Mouse (Mus musculus) splenic B cell, adult 2 months (primary cell): ENCODE data around the gene Txlna.

Experiments used
- DNase-seq: peaks from one replicate; pipeline ENCODE4 v3.0.0-alpha.2; 2011; ENCODE audit warnings: low read depth, low spot score
- H3K27me3 ChIP-seq: 2 replicates; pipeline ENCODE4 v1.6.1; 2012; ENCODE audit warnings: mild to moderate bottlenecking, low read length, moderate library complexity, mixed read lengths; ENCODE audit not compliant: control insufficient read depth, poor library complexity, insufficient read depth, severe bottlenecking
- H3K36me3 ChIP-seq: 2 replicates; pipeline ENCODE4 v1.6.1; 2012; ENCODE audit warnings: mild to moderate bottlenecking, low read length, moderate library complexity, mixed read lengths; ENCODE audit not compliant: control insufficient read depth, poor library complexity, insufficient read depth, severe bottlenecking

Gene Txlna

GRCm38 (mm10) chr4:129640101-129640637, 696 bp downstream of the Txlna start:
- DNase-seq = no peak

GRCm38 (mm10) chr4:129639221-129639620, 1.6 kb downstream of the Txlna start:
- H3K36me3 ChIP-seq = peaks cover 8% of the 10 kb centered on the region
- H3K27me3 ChIP-seq = no peaks in the 10 kb centered on the region
- DNase-seq = no peak

More at GRCm38 (mm10) chr4:129640101-129640637, 696 bp downstream of the Txlna start:
- Histone ChIP-seq H3K36me3 (peaks cover 5% of the 10 kb centered on the region; the same call in 1 of the 2 replicates), H3K27me3 (no peaks in the 10 kb centered on the region)

GRCm38 (mm10) chr4:129633852-129634251, 7.0 kb downstream of the Txlna start:
- H3K36me3 ChIP-seq = peaks cover 13% of the 10 kb centered on the region
- no peak for DNase-seq
- no peaks in the 10 kb centered on the region for H3K27me3 ChIP-seq

GRCm38 (mm10) chr4:129631867-129632266, 9.0 kb downstream of the Txlna start:
- Histone ChIP-seq H3K27me3 (no peaks in the 10 kb centered on the region), H3K36me3 (peaks cover 11% of the 10 kb centered on the region)
- DNase-seq = no peak

- H3K27me3 ChIP-seq = no peaks in the 10 kb centered on the region
- peaks cover 10% of the 10 kb centered on the region for H3K36me3 ChIP-seq
- DNase-seq = no peak
Observed at GRCm38 (mm10) chr4:129630944-129631343, 9.9 kb downstream of the Txlna start.

GRCm38 (mm10) chr4:129626035-129626434, 14.8 kb downstream of the Txlna start:
- DNase-seq = no peak
- H3K27me3 ChIP-seq = no peaks in the 10 kb centered on the region
- peaks cover 2% of the 10 kb centered on the region; the same call in 1 of the 2 replicates for H3K36me3 ChIP-seq

- H3K27me3 ChIP-seq = no peaks in the 10 kb centered on the region
- H3K36me3 ChIP-seq = peaks cover 2% of the 10 kb centered on the region; the same call in 1 of the 2 replicates
- no peak for DNase-seq
Observed at GRCm38 (mm10) chr4:129625496-129625895, 15.4 kb downstream of the Txlna start.

GRCm38 (mm10) chr4:129625029-129625370, 15.9 kb downstream of the Txlna start:
- peaks cover 2% of the 10 kb centered on the region; the same call in 1 of the 2 replicates for H3K36me3 ChIP-seq
- peak; percentile 92 for DNase-seq
- no peaks in the 10 kb centered on the region for H3K27me3 ChIP-seq

GRCm38 (mm10) chr4:129624281-129625028, 16.4 kb downstream of the Txlna start:
- Histone ChIP-seq H3K27me3 (no peaks in the 10 kb centered on the region), H3K36me3 (peaks cover 2% of the 10 kb centered on the region; the same call in 1 of the 2 replicates)
- DNase-seq = peak; percentile 90

GRCm38 (mm10) chr4:129623681-129624091, 17.2 kb downstream of the Txlna start, which contains the start of gene Ccdc28b:
Ccdc28b (minus strand) TSS chr4:129623947.
- Histone ChIP-seq H3K27me3 (no peaks in the 10 kb centered on the region), H3K36me3 (peaks cover 2% of the 10 kb centered on the region; the same call in 1 of the 2 replicates)
- DNase-seq = peak; percentile 30

GRCm38 (mm10) chr4:129622803-129623535, 17.9 kb downstream of the Txlna start:
- Histone ChIP-seq H3K36me3 (no peaks in the 10 kb centered on the region), H3K27me3 (no peaks in the 10 kb centered on the region)
- DNase-seq = no peak

GRCm38 (mm10) chr4:129622120-129622802, 18.6 kb downstream of the Txlna start:
- no peak for DNase-seq
- no peaks in the 10 kb centered on the region for H3K36me3 ChIP-seq
- H3K27me3 ChIP-seq = no peaks in the 10 kb centered on the region

- no peaks in the 10 kb centered on the region; the same call in 1 of the 2 replicates for H3K36me3 ChIP-seq
- H3K27me3 ChIP-seq = no peaks in the 10 kb centered on the region
- DNase-seq = peak; percentile 43
Observed at GRCm38 (mm10) chr4:129621283-129621841, 19.5 kb downstream of the Txlna start.
